Mouse (Mus musculus) olfactory bulb, adult 2 months (tissue): ENCODE results near the gene Gm10271.

Experiments used
- CTCF ChIP-seq: fragments of 200-500 bp; IDR thresholded peaks from 2 replicates; pipeline ENCODE4 v1.5.1; 2012; ENCODE audit warnings: low read depth, mild to moderate bottlenecking, low read length, moderate library complexity; ENCODE audit not compliant: insufficient read depth
- POLR2A ChIP-seq: fragments of 200-500 bp; IDR thresholded peaks from 2 replicates; pipeline ENCODE4 v1.6.1; 2012; ENCODE audit warnings: mild to moderate bottlenecking, low read depth, low read length, moderate library complexity; ENCODE audit not compliant: insufficient read depth

GRCm38 (mm10) chr10:116965297-116965696, 7.1 kb downstream of the Gm10271 start:
- TF ChIP-seq CTCF (no peak), POLR2A (no peak)
